In the genomic region with DNA sequence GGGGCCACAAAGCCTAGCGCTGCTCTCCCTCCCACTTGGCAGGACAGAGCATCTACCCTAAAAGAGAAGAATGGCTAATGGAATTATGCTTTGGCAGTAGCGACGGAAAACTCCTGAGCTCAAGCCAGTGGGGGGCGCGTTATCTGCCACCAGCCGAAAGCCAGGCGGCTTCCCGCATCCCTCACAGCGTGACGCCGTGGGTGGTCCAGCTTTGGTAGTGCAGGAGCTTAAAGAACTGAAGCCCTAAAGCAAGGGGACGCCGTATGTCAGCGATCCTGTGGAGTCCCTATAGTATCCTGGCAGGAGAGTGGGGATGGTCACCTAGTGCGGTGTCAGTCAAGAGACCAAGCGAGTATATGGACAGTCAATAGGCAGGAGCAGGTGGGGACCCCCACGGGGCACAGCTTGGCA, we compare ENCODE assay signal across 8 mouse cellular contexts.
DNase-seq lines count a peak whose midpoint lies in the region; ATAC-seq lines count a peak whose summit lies in the region.

No protein-coding gene starts in this region.

- H3K9ac ChIP-seq in liver, embryonic 12.5 days, result no peak overlapping the region
- H3K9ac ChIP-seq in neural tube, embryonic 11.5 days (ENCODE audit: low read length), result peak overlapping the region; percentile 2; the same call in 1 of the 2 replicates

- peak overlapping the region; percentile 45 for H3K4me2 ChIP-seq in liver, embryonic 12.5 days
- H3K4me2 ChIP-seq in neural tube, embryonic 11.5 days (ENCODE audit: low read depth), result peak overlapping the region; percentile 47

- H3K9me3 ChIP-seq in liver, embryonic 12.5 days (replicated peaks), result no peaks in the 10 kb centered on the region
- H3K9me3 ChIP-seq in neural tube, embryonic 11.5 days (ENCODE audit: control insufficient read depth, low read length), result no peaks in the 10 kb centered on the region

- 11% methylated on average over 17 of the region's 17 CpGs for WGBS in liver, embryonic 12.5 days (ENCODE audit: insufficient replicate concordance)
- under 1% methylated on average over 17 of the region's 17 CpGs for WGBS in neural tube, embryonic 11.5 days

- H3K27me3 ChIP-seq in liver, embryonic 12.5 days (replicated peaks), result peaks cover 3% of the 10 kb centered on the region; the same call in 1 of the 2 replicates
- no peaks in the 10 kb centered on the region for H3K27me3 ChIP-seq in neural tube, embryonic 11.5 days (ENCODE audit: control insufficient read depth, insufficient read depth, low read length)

- peaks cover 8% of the 10 kb centered on the region; the same call in 1 of the 2 replicates for H3K36me3 ChIP-seq in liver, embryonic 12.5 days
- H3K36me3 ChIP-seq in neural tube, embryonic 11.5 days (ENCODE audit: control insufficient read depth, insufficient read depth, low read length), result no peaks in the 10 kb centered on the region

- peak; percentile 45 for ATAC-seq in erythroblast, adult 5-6 weeks (replicated peaks; ENCODE audit: low FRiP score, poor library complexity, severe bottlenecking)
- 0 out of 2 replicates have a peak, but pooled peaks have one; percentile 8 for ATAC-seq in liver, embryonic 12.5 days
- ATAC-seq in neural tube, embryonic 11.5 days (ENCODE audit: insufficient read depth, low FRiP score, low TSS enrichment), result peak; percentile 58

- H3K4me1 ChIP-seq in liver, embryonic 12.5 days, result peaks cover 29% of the 10 kb centered on the region
- H3K4me1 ChIP-seq in neural tube, embryonic 11.5 days (ENCODE audit: control insufficient read depth, insufficient read depth, low read length), result peaks cover 12% of the 10 kb centered on the region

- H3K4me3 ChIP-seq in liver, embryonic 12.5 days, result no peak overlapping the region
- H3K4me3 ChIP-seq in neural tube, embryonic 11.5 days (ENCODE audit: low read depth, low read length), result peak overlapping the region; percentile 12; the same call in 1 of the 2 replicates

- peak; percentile 19 to 22 for DNase-seq in urinary bladder, adult 18-20 months (ENCODE audit: low spot score in 2 of 2)
- no peak for DNase-seq in urinary bladder, adult 2 months (ENCODE audit: low spot score)
- peak; percentile 59 to 72 for DNase-seq in heart, adult 9 months (ENCODE audit: low spot score in 2 of 2)
- DNase-seq in kidney, postnatal 10 days, result peak; percentile 80
- DNase-seq in neural tube, embryonic 11.5 days (ENCODE audit: low spot score), result peak; percentile 75
- DNase-seq in testis, postnatal 10 days (ENCODE audit: low spot score), result peak; percentile 84

- no peak overlapping the region for H3K27ac ChIP-seq in liver, embryonic 12.5 days
- no peak overlapping the region for H3K27ac ChIP-seq in neural tube, embryonic 11.5 days (ENCODE audit: low read depth, low read length)

Comparison
In these comparisons a context has a peak if more than half of its experiments do, and no peak if none do; other contexts are left out.
1. ATAC-seq: peak in every context shown above with its lines; median percentile 58 in neural tube, embryonic 11.5 days; 45 in erythroblast, adult 5-6 weeks; 8 in liver, embryonic 12.5 days.